Mouse (Mus musculus) heart, embryonic 11.5 days (tissue): ENCODE data around the gene Ccl11. TPM values are rescaled to one million over a fixed set of nuclear protein-coding genes. Genes with fewer than 3 reads are reported as not detected.

ENCODE experiments used
- ATAC-seq: fragments of 200-750 bp; cut with Nextera tagmentation; replicated peaks from 2 replicates; pipeline ENCODE4 v1.8.0; 2017; ENCODE audit warnings: moderate library complexity; ENCODE audit not compliant: insufficient number of reproducible peaks, low FRiP score, low TSS enrichment
- H3K27ac ChIP-seq: fragments of 300-500 bp; sonication (generic); 2 replicates; pipeline ENCODE4 v1.5.1; 2014; ENCODE audit warnings: mild to moderate bottlenecking, low read depth, low read length
- H3K27me3 ChIP-seq: fragments of 300-500 bp; sonication (generic); 2 replicates; pipeline ENCODE4 v1.6.1; 2014; ENCODE audit warnings: mild to moderate bottlenecking, low read length, mixed read lengths; ENCODE audit not compliant: control insufficient read depth, insufficient read depth
- H3K36me3 ChIP-seq: fragments of 300-500 bp; sonication (generic); 2 replicates; pipeline ENCODE4 v1.6.1; 2014; ENCODE audit warnings: mild to moderate bottlenecking, low read length, moderate library complexity, mixed read lengths; ENCODE audit not compliant: control insufficient read depth, insufficient read depth
- H3K4me1 ChIP-seq: fragments of 300-500 bp; sonication (generic); 2 replicates; pipeline ENCODE4 v1.6.1; 2014; ENCODE audit warnings: low read length; ENCODE audit not compliant: control insufficient read depth, insufficient read depth
- H3K4me2 ChIP-seq: fragments of 300-500 bp; sonication (generic); 2 replicates; pipeline ENCODE4 v1.6.1; 2014; ENCODE audit warnings: mild to moderate bottlenecking, moderate library complexity
- H3K4me3 ChIP-seq: fragments of 300-500 bp; sonication (generic); 2 replicates; pipeline ENCODE4 v1.5.1; 2014; ENCODE audit warnings: low read depth, low read length
- H3K9ac ChIP-seq: fragments of 300-500 bp; sonication (generic); 2 replicates; pipeline ENCODE4 v1.6.1; 2014; ENCODE audit warnings: mild to moderate bottlenecking, low read depth, low read length, moderate library complexity
- H3K9me3 ChIP-seq: fragments of 300-500 bp; sonication (generic); replicated peaks from 2 replicates; pipeline ENCODE4 v1.6.1; 2016; ENCODE audit warnings: low read length; ENCODE audit not compliant: control insufficient read depth
- WGBS: fragments of 180-500 bp; shearing (Covaris S2); extraction: QIAGEN DNeasy Blood & Tissue Kit; methylation state at CpG from one replicate; pipeline ENCODE4 v1.1.7; 2014; ENCODE audit not compliant: insufficient replicate concordance; 5-methylcytosine and 5-hydroxymethylcytosine counted together
- polyA plus RNA-seq: library from polyadenylated mRNA; unstranded; fragments of >200 nt; fragmentation: Nextera tagmentation; extraction: Ambion mirVana; gene quantifications from 2 replicates; pipeline ENCODE4 v1.2.1, GENCODE M21; 2014

The Ccl11 gene
- polyA plus RNA-seq, 1 experiment from 2014 or later = not detected

DNA sequence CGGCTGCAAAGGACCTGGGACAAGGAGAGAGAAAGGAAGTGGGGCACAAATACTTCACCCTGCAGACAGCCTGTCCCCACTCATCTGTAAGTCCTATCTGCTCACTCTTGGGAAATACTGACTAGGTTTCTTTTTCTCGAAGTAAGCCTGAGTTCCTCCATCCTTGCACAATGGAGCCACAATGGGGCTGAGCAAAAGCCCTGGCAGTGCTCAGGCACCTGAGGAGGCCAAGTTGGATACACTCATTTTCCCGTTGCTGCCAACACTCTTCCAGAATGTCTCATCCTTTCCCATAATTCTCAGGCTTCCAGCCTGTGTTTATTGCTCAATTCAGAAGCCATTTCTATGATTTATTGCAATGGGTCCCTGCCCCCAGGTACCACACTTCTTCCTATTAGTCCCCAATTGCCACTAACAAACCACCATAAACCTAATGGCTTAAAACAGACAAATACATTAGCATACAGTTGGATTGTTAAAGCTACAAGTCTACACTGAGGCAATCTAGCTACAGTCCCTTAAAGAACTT is 18.4 kb upstream of the Ccl11 start:
- H3K27me3 ChIP-seq = no peaks in the 10 kb centered on the region
- no peaks in the 10 kb centered on the region for H3K36me3 ChIP-seq
- H3K4me1 ChIP-seq = peaks cover 3% of the 10 kb centered on the region; the same call in 1 of the 2 replicates
- no peak overlapping the region for H3K9ac ChIP-seq
- H3K27ac ChIP-seq = no peak overlapping the region
- ATAC-seq = no peak
- WGBS = 60% methylated on average over 3 of the region's 3 CpGs
- no peak overlapping the region for H3K4me2 ChIP-seq
- H3K4me3 ChIP-seq = no peak overlapping the region
- no peaks in the 10 kb centered on the region for H3K9me3 ChIP-seq

GRCm38 (mm10) chr11:82041671-82042080 is 15.9 kb upstream of the Ccl11 start:
- H3K36me3 ChIP-seq = no peaks in the 10 kb centered on the region
- H3K4me3 ChIP-seq = no peak overlapping the region
- H3K27me3 ChIP-seq = no peaks in the 10 kb centered on the region
- H3K9me3 ChIP-seq = no peaks in the 10 kb centered on the region
- H3K4me2 ChIP-seq = no peak overlapping the region
- no peak overlapping the region for H3K27ac ChIP-seq
- no peak for ATAC-seq
- no peak overlapping the region for H3K9ac ChIP-seq
- WGBS = 73% methylated on average over 4 of the region's 4 CpGs
- H3K4me1 ChIP-seq = no peaks in the 10 kb centered on the region

GRCm38 (mm10) chr11:82045471-82045870 is 12.2 kb upstream of the Ccl11 start, which contains the start of gene Ccl7:
Gene Ccl7, plus strand, starts transcription at chr11:82045712.
- WGBS = 58% methylated on average over 3 of the region's 3 CpGs
- H3K36me3 ChIP-seq = no peaks in the 10 kb centered on the region
- H3K9me3 ChIP-seq = no peaks in the 10 kb centered on the region
- H3K27me3 ChIP-seq = no peaks in the 10 kb centered on the region
- H3K4me1 ChIP-seq = no peaks in the 10 kb centered on the region
- no peak within 1 kb of the TSS for H3K9ac ChIP-seq
- H3K4me3 ChIP-seq = no peak within 1 kb of the TSS
- H3K4me2 ChIP-seq = no peak within 1 kb of the TSS
- no peak within 1 kb of the TSS for H3K27ac ChIP-seq
- no peak for ATAC-seq

DNA sequence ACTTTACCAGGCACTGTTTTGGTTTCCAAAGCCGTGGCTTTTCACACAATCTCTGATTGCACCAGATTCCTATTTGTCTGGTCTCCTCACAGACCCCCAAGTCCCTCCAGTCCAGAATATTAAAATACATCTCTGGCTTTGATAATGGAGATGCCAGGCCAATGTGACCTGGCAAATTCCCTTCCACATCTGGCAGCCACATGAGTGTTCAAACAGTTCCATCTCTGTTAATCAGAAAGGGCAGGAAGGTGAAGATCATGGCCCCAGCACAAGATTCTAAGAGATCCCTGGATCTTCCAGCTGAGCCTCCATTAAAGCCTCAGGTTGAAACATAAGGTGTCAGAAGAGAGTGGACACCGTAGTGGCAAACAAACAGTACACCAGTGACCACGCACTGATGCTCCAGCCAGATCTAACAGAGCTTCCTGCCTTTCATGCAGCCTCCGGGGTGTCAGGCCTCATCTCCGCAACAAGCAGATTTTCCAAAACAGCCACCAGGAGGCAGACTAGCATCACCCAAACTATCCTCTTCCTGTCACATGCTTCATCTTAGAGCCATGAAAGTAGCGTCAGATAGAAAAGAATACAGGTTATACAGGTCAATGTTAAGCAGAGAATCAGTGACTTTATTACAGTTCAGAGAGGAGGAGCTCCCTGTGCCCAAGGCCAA is 9.7 kb upstream of the Ccl11 start:
- Histone ChIP-seq H3K9me3 (no peaks in the 10 kb centered on the region), H3K4me2 (no peak overlapping the region), H3K27me3 (no peaks in the 10 kb centered on the region), H3K4me1 (no peaks in the 10 kb centered on the region), H3K36me3 (no peaks in the 10 kb centered on the region), H3K27ac (no peak overlapping the region), H3K9ac (no peak overlapping the region), H3K4me3 (no peak overlapping the region)
- 35% methylated on average over 6 of the region's 6 CpGs for WGBS
- no peak for ATAC-seq

GRCm38 (mm10) chr11:82053849-82054248 is 3.8 kb upstream of the Ccl11 start:
- H3K9ac ChIP-seq = no peak overlapping the region
- no peaks in the 10 kb centered on the region for H3K9me3 ChIP-seq
- H3K4me3 ChIP-seq = no peak overlapping the region
- H3K4me2 ChIP-seq = no peak overlapping the region
- no peaks in the 10 kb centered on the region for H3K36me3 ChIP-seq
- H3K4me1 ChIP-seq = no peaks in the 10 kb centered on the region
- H3K27me3 ChIP-seq = no peaks in the 10 kb centered on the region
- H3K27ac ChIP-seq = no peak overlapping the region
- no peak for ATAC-seq
- 81% methylated on average over 7 of the region's 7 CpGs for WGBS

DNA sequence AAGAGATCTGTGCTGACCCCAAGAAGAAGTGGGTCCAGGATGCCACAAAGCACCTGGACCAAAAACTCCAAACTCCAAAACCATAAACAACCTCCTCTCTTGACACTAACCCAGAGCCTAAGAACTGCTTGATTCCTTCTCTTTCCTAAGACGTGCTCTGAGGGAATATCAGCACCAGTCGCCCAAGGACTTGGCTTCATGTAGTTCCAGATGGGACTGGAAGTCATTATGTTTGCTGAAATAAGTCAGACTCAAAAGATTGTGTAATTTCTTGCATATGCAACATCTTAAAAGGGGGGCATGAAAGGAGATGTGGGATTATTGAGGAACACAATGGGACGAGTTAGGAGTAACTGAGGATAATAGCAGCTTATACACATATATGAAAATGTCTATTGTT is 4.6 kb downstream of the Ccl11 start:
- WGBS = 77% methylated on average over 3 of the region's 3 CpGs
- no peaks in the 10 kb centered on the region for H3K27me3 ChIP-seq
- no peak overlapping the region for H3K4me2 ChIP-seq
- no peak overlapping the region for H3K27ac ChIP-seq
- no peak overlapping the region for H3K4me3 ChIP-seq
- no peaks in the 10 kb centered on the region for H3K36me3 ChIP-seq
- H3K4me1 ChIP-seq = no peaks in the 10 kb centered on the region
- H3K9ac ChIP-seq = no peak overlapping the region
- no peak for ATAC-seq
- H3K9me3 ChIP-seq = no peaks in the 10 kb centered on the region

GRCm38 (mm10) chr11:82063454-82063853 is 5.8 kb downstream of the Ccl11 start:
- no peaks in the 10 kb centered on the region for H3K27me3 ChIP-seq
- no peak for ATAC-seq
- H3K36me3 ChIP-seq = no peaks in the 10 kb centered on the region
- WGBS = 59% methylated on average over 2 of the region's 2 CpGs
- H3K4me1 ChIP-seq = no peaks in the 10 kb centered on the region
- no peak overlapping the region for H3K4me3 ChIP-seq
- H3K9ac ChIP-seq = no peak overlapping the region
- no peak overlapping the region for H3K27ac ChIP-seq
- H3K9me3 ChIP-seq = no peaks in the 10 kb centered on the region
- H3K4me2 ChIP-seq = no peak overlapping the region

DNA sequence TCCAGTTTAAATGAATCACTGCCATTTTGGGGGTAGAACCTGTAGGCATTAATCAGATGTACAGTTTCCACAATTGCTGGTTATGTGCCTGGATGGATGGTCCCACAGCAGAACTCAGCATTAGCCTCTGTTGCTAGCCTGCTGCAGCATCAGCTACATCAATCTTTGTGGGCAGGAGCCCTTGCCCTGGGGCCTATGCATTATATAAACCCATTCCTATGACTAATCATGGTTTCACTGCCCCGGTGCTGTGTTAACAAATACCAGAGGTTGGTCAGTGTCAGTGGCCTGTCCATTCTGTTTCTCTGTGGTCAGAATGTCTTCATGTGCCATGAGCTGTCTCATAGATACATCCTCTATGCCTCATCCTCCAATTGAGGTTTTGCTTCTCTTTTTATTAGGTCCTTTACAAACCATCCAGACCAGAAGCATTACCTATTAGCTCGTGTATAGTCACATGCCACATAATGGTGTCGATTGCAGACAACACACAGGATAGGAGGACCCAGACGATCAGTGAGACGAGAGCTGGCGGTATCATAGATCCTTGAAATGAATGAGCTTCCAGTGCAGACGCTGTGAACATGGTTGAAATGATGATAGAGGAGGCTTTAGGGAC is 9.4 kb downstream of the Ccl11 start:
- H3K4me2 ChIP-seq = no peak overlapping the region
- WGBS = 82% methylated on average over 7 of the region's 7 CpGs
- H3K36me3 ChIP-seq = no peaks in the 10 kb centered on the region
- no peaks in the 10 kb centered on the region for H3K4me1 ChIP-seq
- H3K4me3 ChIP-seq = no peak overlapping the region
- H3K27ac ChIP-seq = no peak overlapping the region
- no peaks in the 10 kb centered on the region for H3K27me3 ChIP-seq
- H3K9ac ChIP-seq = no peak overlapping the region
- ATAC-seq = no peak
- H3K9me3 ChIP-seq = no peaks in the 10 kb centered on the region

DNA sequence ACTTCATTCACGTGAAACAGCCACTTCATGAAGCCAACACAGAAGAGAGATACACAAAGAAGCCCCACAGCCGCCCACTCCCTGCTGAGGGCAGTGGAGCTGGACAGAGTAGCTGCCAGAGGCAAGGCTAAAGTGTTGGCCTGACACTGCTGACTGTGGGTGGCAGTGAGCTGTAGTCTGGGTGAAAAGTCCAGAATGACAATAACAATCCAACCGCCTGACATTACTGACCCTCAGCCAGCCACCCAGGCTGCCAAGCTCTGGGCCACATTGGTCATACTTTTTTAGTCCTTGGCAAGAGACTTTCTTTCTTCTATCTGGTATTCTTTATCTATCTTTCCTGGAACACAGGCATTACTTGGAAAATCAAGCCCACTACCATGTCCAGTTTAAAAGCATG is 13.5 kb downstream of the Ccl11 start:
- 81% methylated on average over 3 of the region's 3 CpGs for WGBS
- no peak overlapping the region for H3K4me2 ChIP-seq
- no peak for ATAC-seq
- H3K27me3 ChIP-seq = no peaks in the 10 kb centered on the region
- no peak overlapping the region for H3K4me3 ChIP-seq
- no peaks in the 10 kb centered on the region for H3K9me3 ChIP-seq
- H3K4me1 ChIP-seq = no peaks in the 10 kb centered on the region
- no peak overlapping the region for H3K27ac ChIP-seq
- H3K36me3 ChIP-seq = no peaks in the 10 kb centered on the region
- H3K9ac ChIP-seq = no peak overlapping the region
